Mouse (Mus musculus): Measurements from ENCODE around the gene Zdhhc11. TPM values are rescaled to one million over a fixed set of nuclear protein-coding genes. Genes with fewer than 3 reads are reported as not detected.

Zdhhc11 gene
- total RNA-seq (2017): not detected in 3 replicates

DNA sequence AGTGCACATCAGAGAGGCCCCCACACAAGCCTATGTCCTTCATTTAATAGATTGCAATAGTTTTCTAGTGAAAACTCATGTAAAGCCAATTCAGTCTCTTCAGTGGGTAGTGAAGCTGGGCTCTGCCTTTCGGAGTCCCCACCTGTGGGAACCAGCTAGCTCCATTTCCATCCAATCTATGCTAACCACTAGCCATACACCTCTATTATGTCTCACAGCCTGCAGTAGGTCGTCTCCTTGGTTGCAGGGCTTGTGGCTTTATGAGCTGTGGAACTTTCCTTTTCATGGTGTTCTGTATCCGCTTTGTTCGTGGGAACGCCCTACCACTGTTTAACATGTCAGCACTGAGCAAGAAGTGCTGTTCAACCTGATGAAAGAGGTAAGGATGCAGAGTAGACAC lies at the start of gene Zdhhc11:
TSS of gene Zdhhc11 (plus strand) at position 301 of the 400 bp plus-strand sequence.
- ATAC-seq (replicated peaks; ENCODE audit: insufficient number of reproducible peaks, low FRiP score, low TSS enrichment, poor library complexity, severe bottlenecking): no peak

DNA sequence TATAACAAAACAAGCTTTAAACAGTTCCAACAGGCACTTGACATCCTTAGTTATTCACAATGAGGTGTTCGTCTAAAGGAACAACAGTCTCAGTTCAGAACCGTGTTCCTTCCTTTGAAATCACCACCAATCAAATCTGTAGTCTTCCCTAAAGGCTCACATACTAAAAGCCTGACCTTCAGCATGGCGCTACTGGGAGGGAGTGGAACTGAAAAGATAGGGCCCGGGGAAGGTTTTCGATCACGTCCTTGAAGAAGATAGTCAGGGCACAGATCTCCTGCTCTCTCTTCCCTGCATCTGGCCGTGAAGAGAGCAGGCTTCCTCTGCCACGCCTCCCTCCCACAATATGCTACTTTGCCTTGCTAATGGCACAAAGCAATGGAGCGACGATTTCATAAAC lies 31.4 kb upstream of the Zdhhc11 start:
- ATAC-seq (replicated peaks; ENCODE audit: insufficient number of reproducible peaks, low FRiP score, low TSS enrichment, poor library complexity, severe bottlenecking): no peak

GRCm38 (mm10) chr13:73936938-73937320 lies 26.7 kb upstream of the Zdhhc11 start:
- no peak for ATAC-seq (replicated peaks; ENCODE audit: insufficient number of reproducible peaks, low FRiP score, low TSS enrichment, poor library complexity, severe bottlenecking)

GRCm38 (mm10) chr13:73937321-73938176 lies 26.1 kb upstream of the Zdhhc11 start, which contains the start of the genes Trip13 and Brd9:
Gene Trip13 (minus strand): TSS chr13:73937784.
Gene Brd9 (plus strand): TSS chr13:73937811.
- peak; percentile 86 for ATAC-seq (replicated peaks; ENCODE audit: insufficient number of reproducible peaks, low FRiP score, low TSS enrichment, poor library complexity, severe bottlenecking)

- ATAC-seq (replicated peaks; ENCODE audit: insufficient number of reproducible peaks, low FRiP score, low TSS enrichment, poor library complexity, severe bottlenecking): peak; percentile 37; the same call in 1 of the 2 replicates
Measured at GRCm38 (mm10) chr13:73938177-73938560, 25.5 kb upstream of the Zdhhc11 start.

DNA sequence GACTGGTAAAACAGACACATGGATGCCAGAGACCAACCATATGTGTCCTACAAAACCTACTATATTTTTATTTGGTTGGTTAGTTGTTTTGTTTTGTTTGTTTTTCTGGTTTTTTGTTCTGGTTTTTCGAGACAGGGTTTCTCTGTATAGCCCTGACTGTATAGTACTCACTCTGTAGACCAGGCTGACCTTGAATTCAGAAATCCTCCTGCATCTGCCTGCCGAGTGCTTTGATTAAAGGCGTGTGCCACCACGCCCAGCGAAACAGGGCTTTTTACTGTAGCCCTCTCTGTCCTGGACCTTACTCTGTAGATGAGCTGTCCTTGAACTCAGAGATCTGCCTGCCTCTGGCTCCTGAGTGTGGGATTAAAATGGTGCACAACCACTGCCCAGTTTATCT lies 24.6 kb upstream of the Zdhhc11 start:
- no peak for ATAC-seq (replicated peaks; ENCODE audit: insufficient number of reproducible peaks, low FRiP score, low TSS enrichment, poor library complexity, severe bottlenecking)

- ATAC-seq (replicated peaks; ENCODE audit: insufficient number of reproducible peaks, low FRiP score, low TSS enrichment, poor library complexity, severe bottlenecking): no peak
Measured at GRCm38 (mm10) chr13:73944606-73945005, 19.0 kb upstream of the Zdhhc11 start.

GRCm38 (mm10) chr13:73953551-73954130 lies 10.0 kb upstream of the Zdhhc11 start:
- no peak for ATAC-seq (replicated peaks; ENCODE audit: insufficient number of reproducible peaks, low FRiP score, low TSS enrichment, poor library complexity, severe bottlenecking)

- ATAC-seq (replicated peaks; ENCODE audit: insufficient number of reproducible peaks, low FRiP score, low TSS enrichment, poor library complexity, severe bottlenecking): no peak
Measured at GRCm38 (mm10) chr13:73954666-73955065, 9.0 kb upstream of the Zdhhc11 start.

- ATAC-seq (replicated peaks; ENCODE audit: insufficient number of reproducible peaks, low FRiP score, low TSS enrichment, poor library complexity, severe bottlenecking): no peak
Measured at GRCm38 (mm10) chr13:73955531-73955930, 8.1 kb upstream of the Zdhhc11 start.

- no peak for ATAC-seq (replicated peaks; ENCODE audit: insufficient number of reproducible peaks, low FRiP score, low TSS enrichment, poor library complexity, severe bottlenecking)
Measured at GRCm38 (mm10) chr13:73960117-73960652, 3.5 kb upstream of the Zdhhc11 start.

- no peak for ATAC-seq (replicated peaks; ENCODE audit: insufficient number of reproducible peaks, low FRiP score, low TSS enrichment, poor library complexity, severe bottlenecking)
Measured at GRCm38 (mm10) chr13:73961177-73961576, 2.5 kb upstream of the Zdhhc11 start.

- no peak for ATAC-seq (replicated peaks; ENCODE audit: insufficient number of reproducible peaks, low FRiP score, low TSS enrichment, poor library complexity, severe bottlenecking)
Measured at GRCm38 (mm10) chr13:73970545-73971448, 7.1 kb downstream of the Zdhhc11 start.

GRCm38 (mm10) chr13:73974523-73974922 lies 10.9 kb downstream of the Zdhhc11 start:
- no peak for ATAC-seq (replicated peaks; ENCODE audit: insufficient number of reproducible peaks, low FRiP score, low TSS enrichment, poor library complexity, severe bottlenecking)

- no peak for ATAC-seq (replicated peaks; ENCODE audit: insufficient number of reproducible peaks, low FRiP score, low TSS enrichment, poor library complexity, severe bottlenecking)
Measured at GRCm38 (mm10) chr13:73976935-73977334, 13.3 kb downstream of the Zdhhc11 start.

DNA sequence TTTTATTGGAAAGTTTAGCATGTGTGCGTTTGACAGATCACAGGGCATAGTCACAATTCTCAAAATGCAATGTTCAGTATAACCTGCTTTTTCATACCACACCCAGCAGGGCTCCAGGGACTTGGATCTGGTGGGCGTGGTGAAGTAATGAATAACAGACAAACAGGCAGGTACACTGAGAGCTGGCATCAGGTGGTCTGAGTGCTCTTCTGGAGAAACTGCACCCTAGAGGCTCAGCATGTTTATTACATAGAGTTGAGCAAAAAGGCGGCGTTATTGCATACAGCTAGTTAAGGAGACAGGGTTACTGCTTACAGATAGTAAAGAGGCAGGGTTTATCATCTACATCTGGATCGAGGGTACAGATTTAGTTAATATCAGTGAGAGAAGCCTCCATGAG lies 26.7 kb downstream of the Zdhhc11 start:
- ATAC-seq (replicated peaks; ENCODE audit: insufficient number of reproducible peaks, low FRiP score, low TSS enrichment, poor library complexity, severe bottlenecking): no peak

DNA sequence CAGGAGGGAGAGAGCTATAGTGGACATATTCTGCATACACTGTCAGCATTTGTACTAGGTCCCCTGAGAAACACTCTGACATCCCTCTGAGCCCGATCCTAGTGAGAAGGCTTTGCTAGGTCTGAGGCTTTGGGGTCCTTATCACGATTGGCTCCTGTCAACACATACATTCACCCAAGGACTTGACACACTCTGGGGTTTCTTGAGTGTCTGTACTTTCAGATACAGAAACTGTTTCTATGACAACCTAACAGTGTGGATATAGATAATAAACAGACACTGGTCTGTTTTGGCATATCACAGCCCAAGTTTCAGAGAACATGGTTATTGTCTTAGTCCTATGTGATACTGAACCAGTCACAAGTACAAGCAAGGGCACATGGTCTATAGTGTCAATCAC lies 27.1 kb downstream of the Zdhhc11 start:
- no peak for ATAC-seq (replicated peaks; ENCODE audit: insufficient number of reproducible peaks, low FRiP score, low TSS enrichment, poor library complexity, severe bottlenecking)

GRCm38 (mm10) chr13:73991267-73991666 lies 27.6 kb downstream of the Zdhhc11 start:
- ATAC-seq (replicated peaks; ENCODE audit: insufficient number of reproducible peaks, low FRiP score, low TSS enrichment, poor library complexity, severe bottlenecking): no peak

DNA sequence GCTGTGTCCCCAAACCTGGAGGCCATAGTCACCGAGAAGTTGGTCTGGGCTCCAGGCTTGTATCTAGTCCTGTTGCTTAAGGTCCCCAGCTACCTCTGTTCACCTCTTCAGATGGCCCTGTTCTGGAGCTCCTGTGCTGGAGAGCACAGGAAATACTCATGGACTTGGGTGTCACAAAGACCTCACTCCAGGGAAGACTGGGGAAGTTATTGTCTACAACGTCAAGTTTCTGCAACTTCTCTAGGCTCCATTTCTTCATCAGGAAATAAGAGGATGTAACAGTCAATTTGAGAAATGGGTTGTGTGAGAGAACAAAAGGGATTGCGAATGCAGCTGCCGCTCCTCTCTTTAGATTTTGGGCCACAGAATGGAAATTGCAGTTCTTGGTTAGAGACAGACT lies 32.8 kb downstream of the Zdhhc11 start:
- ATAC-seq (replicated peaks; ENCODE audit: insufficient number of reproducible peaks, low FRiP score, low TSS enrichment, poor library complexity, severe bottlenecking): no peak
